Mouse (Mus musculus) megakaryocyte progenitor cell, adult 5-6 weeks (primary cell): ENCODE measurements at regions not wholly inside any gene's neighbourhood (a gene's known extent, or its start where the extent isn't known, plus 50 kb on each side); places are given as distances from the start of the nearest gene placed in this dataset.

Experiments
- ATAC-seq: replicated peaks from 2 replicates; pipeline ENCODE4 v1.8.0; 2016; ENCODE audit warnings: mild to moderate bottlenecking, moderate TSS enrichment, inconsistent platforms; ENCODE audit not compliant: poor library complexity

GRCm38 (mm10) chr1:60665329-60665728, 51.3 kb upstream of the Cd28 start:
- ATAC-seq, result no peak

GRCm38 (mm10) chr1:60662301-60662986, 54.2 kb upstream of the Cd28 start:
- ATAC-seq, result peak; percentile 31; the same call in 1 of the 2 replicates

- no peak for ATAC-seq
Observed at GRCm38 (mm10) chr1:60661857-60662256, 54.7 kb upstream of the Cd28 start.

GRCm38 (mm10) chr1:60659604-60660003, 57.0 kb upstream of the Cd28 start:
- ATAC-seq, result no peak

GRCm38 (mm10) chr1:60659041-60659440, 57.6 kb upstream of the Cd28 start:
- no peak for ATAC-seq

GRCm38 (mm10) chr1:60658383-60658782, 58.2 kb upstream of the Cd28 start:
- ATAC-seq, result no peak

- no peak for ATAC-seq
Observed at GRCm38 (mm10) chr1:60657511-60657910, 59.1 kb upstream of the Cd28 start.

- 0 out of 2 replicates have a peak, but pooled peaks have one; percentile 34 for ATAC-seq
Observed at GRCm38 (mm10) chr1:60656976-60657375, 59.6 kb upstream of the Cd28 start.

GRCm38 (mm10) chr1:60655691-60656595, 60.7 kb upstream of the Cd28 start:
- ATAC-seq, result no peak

- no peak for ATAC-seq
Observed at GRCm38 (mm10) chr1:60655206-60655605, 61.4 kb upstream of the Cd28 start.

GRCm38 (mm10) chr1:60652570-60653011, 64.0 kb upstream of the Cd28 start:
- ATAC-seq, result no peak

- ATAC-seq, result no peak
Observed at GRCm38 (mm10) chr1:60650158-60650557, 66.4 kb upstream of the Cd28 start.

GRCm38 (mm10) chr1:60649303-60649850, 67.2 kb upstream of the Cd28 start:
- ATAC-seq, result peak; percentile 52

GRCm38 (mm10) chr1:60646828-60647227, 69.8 kb upstream of the Cd28 start:
- ATAC-seq, result no peak

- ATAC-seq, result no peak
Observed at GRCm38 (mm10) chr1:60646174-60646573, 70.4 kb upstream of the Cd28 start.

GRCm38 (mm10) chr1:60645176-60645575, 71.4 kb upstream of the Cd28 start:
- no peak for ATAC-seq

GRCm38 (mm10) chr1:60642761-60643160, 73.8 kb upstream of the Cd28 start:
- ATAC-seq, result no peak

- peak; percentile 72; the same call in 1 of the 2 replicates for ATAC-seq
Observed at GRCm38 (mm10) chr1:60642175-60642574, 74.4 kb upstream of the Cd28 start.

- peak; percentile 42 for ATAC-seq
Observed at GRCm38 (mm10) chr1:60641324-60641764, 74.4 kb upstream of the Raph1 start.

- ATAC-seq, result no peak
Observed at GRCm38 (mm10) chr1:60639536-60639935, 72.6 kb upstream of the Raph1 start.

GRCm38 (mm10) chr1:60639059-60639458, 72.2 kb upstream of the Raph1 start:
- ATAC-seq, result no peak
